Mouse (Mus musculus) bone marrow macrophage, adult 2 months (primary cell): ENCODE results near the gene Phlpp2.

Source experiments
- CTCF ChIP-seq: IDR thresholded peaks from 2 replicates; pipeline ENCODE4 v1.5.1; 2012; ENCODE audit warnings: low read depth, mild to moderate bottlenecking, low read length, moderate library complexity
- POLR2A ChIP-seq: IDR thresholded peaks from 2 replicates; pipeline ENCODE4 v1.6.1; 2012; ENCODE audit warnings: mild to moderate bottlenecking, low read depth, low read length, borderline replicate concordance

- TF ChIP-seq CTCF = no peak
- no peak for TF ChIP-seq POLR2A
Observed at GRCm38 (mm10) chr8:109855451-109855850, 12.9 kb upstream of the Phlpp2 start.
